Mouse (Mus musculus): ENCODE measurements around the gene Tcstv3. TPM values are rescaled to one million over a fixed set of nuclear protein-coding genes. Genes with fewer than 3 reads are reported as not detected.
"Not testable (repeated sequence)": the region's sequence is repeated elsewhere in the genome, so short reads cannot be mapped to it uniquely, and the experiment has no call there.

Tcstv3 gene
- total RNA-seq (2021): not detected in 2 replicates
- long read RNA-seq, experiment 1: 0 reads
- long read RNA-seq, experiment 2: 0 reads

- not testable (repeated sequence) for DNase-seq
Observed at GRCm38 (mm10) chr13:120316578-120316977, at the start of gene Tcstv3. Gene Tcstv3 (plus strand): TSS chr13:120316878.

GRCm38 (mm10) chr13:120277837-120278236 is 38.8 kb upstream of the Tcstv3 start:
- not testable (repeated sequence) for DNase-seq

- no peak for DNase-seq
Observed at GRCm38 (mm10) chr13:120278784-120279183, 37.9 kb upstream of the Tcstv3 start.

DNA sequence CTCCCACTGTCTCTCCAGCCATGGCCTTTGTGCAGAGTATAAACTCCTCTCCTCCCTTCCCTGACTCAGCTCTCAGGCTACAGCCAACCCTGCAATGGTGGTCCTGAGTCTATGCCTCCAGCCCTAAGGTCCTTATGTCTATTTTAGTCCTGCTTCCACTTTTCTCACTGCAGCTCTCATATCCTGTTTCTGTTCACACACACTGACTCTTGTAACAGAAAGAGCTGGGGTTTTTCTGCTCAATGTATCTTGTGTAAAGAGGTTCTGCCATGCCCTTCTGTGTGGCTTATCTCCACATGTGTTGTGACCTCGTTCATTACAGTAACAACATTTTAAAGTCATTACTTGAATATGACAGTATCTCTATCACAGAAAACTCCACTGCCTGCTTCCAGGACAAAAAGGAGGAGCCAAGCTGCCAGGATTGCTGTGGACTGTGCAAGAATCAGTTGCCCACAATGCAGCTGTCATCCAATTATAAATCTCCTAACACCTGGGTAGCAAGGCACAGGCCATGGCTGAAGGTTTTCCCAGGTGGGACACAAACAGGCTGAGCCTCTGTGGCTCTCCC is 17.3 kb upstream of the Tcstv3 start:
- no peak for DNase-seq

- no peak for DNase-seq
Observed at GRCm38 (mm10) chr13:120299991-120300442, 16.7 kb upstream of the Tcstv3 start, which contains the start of gene BC147527. Gene BC147527 (plus strand): TSS chr13:120300392.

DNA sequence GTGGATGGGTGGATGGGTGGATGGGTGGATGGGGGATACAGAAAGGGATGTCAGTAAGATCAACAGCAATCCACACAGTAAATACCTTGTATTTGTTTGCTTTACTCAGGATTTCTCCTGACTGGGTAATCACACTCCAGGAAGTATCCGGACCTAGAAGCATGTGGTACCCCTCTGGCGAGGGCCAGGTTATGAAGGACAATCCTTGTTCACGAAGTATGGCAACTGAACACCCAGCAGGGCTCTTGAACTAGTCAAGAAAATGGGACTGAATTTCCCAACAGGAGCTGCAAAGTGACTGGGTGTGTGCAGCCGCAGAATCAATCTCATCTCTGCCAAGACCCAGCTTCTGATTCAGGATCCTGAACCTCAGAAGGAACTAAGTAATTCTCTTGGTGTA is 15.8 kb upstream of the Tcstv3 start:
- no peak for DNase-seq

GRCm38 (mm10) chr13:120310749-120311148 is 5.9 kb upstream of the Tcstv3 start:
- DNase-seq: no peak

DNA sequence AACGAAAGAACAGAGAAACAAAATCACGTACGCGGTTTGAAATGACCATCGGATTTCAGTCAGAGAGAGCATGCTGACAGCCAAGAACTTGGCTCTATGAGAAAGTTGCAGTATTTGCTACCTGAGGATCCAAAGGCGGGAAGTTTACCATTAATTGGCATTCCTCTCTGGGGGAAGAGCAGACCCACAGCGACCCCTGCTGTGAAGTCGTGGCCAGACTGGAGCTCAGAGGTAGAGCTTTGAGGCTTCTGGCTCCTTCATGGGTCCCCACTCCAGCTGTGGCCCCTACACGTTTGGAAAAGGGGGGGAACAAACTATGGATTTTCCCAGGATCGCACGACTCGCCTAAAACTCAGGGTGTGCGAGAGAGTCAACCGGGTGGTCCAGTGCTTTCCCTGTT is 3.1 kb upstream of the Tcstv3 start:
- DNase-seq: peak; percentile 14

DNA sequence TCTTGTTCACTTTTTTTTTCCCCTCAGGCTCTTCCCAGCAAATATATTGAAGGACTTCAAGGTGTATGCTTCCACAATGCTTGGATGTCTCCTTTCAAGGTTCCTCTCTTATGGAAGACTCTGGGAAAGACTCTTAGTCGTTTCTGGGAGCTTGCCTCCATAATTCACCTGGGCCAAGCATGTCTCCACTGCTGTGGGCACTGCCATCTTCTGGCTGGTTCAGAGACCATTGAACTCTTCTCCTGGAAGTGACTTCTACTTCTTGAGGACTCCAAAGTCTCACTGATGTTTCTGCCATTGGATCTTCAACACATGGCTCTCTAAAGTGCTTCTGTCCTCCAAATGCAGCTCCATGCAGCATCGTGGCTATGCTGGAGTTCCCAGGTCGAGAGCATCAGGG is 3.5 kb downstream of the Tcstv3 start:
- no peak for DNase-seq

GRCm38 (mm10) chr13:120320721-120321120 is 4.0 kb downstream of the Tcstv3 start:
- DNase-seq: no peak

Other genes with a start within 250 kb of the Tcstv3 start
- not detected in 2 replicates for gene Gm20767, start 176.6 kb upstream of the Tcstv3 start, total RNA-seq (2021)
- gene Gm21818, start 144.4 kb upstream of the Tcstv3 start, total RNA-seq (2021): not detected in 2 replicates
- gene Gm21762, start 100.9 kb upstream of the Tcstv3 start, total RNA-seq (2021): not detected in 2 replicates
- not detected in 2 replicates for gene Gm21731, start 77.8 kb upstream of the Tcstv3 start, total RNA-seq (2021)
- not detected in 2 replicates for gene AF067061, start 53.8 kb upstream of the Tcstv3 start, total RNA-seq (2021)
- gene BC147527, start 16.5 kb upstream of the Tcstv3 start, total RNA-seq (2021): 0.68 TPM in 1 of 2 replicates, not detected in the other